Mouse (Mus musculus) heart, adult 8-10 months (tissue): ENCODE data around the gene Il17rd. TPM values are rescaled to one million over a fixed set of nuclear protein-coding genes. Genes with fewer than 3 reads are reported as not detected.
A peak's percentile ranks its signal among the peaks of the same experiment; 100 is the strongest.

Source experiments
- DNase-seq: peaks from one replicate; pipeline ENCODE4 v3.0.0; 2022; ENCODE audit warnings: low spot score
- total RNA-seq, 4 experiments: library from RNA; stranded (reverse); gene quantifications; 2 replicates each; pipeline ENCODE4 v1.2.4; 2022

The Il17rd gene
- total RNA-seq, 4 experiments from 2014 or later = 3.1 to 4.4 (median 3.5) TPM

- DNase-seq = peak; percentile 69
These were observed 5.7 kb downstream of the Il17rd start for GRCm38 (mm10) chr14:27044221-27044966.

- peak; percentile 40 for DNase-seq
These were observed 6.2 kb downstream of the Il17rd start for GRCm38 (mm10) chr14:27044967-27045361.

- DNase-seq = no peak
These were observed 9.7 kb downstream of the Il17rd start for GRCm38 (mm10) chr14:27048231-27048956.

GRCm38 (mm10) chr14:27050043-27050442 lies 11.3 kb downstream of the Il17rd start:
- DNase-seq = no peak

GRCm38 (mm10) chr14:27050560-27051510 lies 12.1 kb downstream of the Il17rd start:
- no peak for DNase-seq

- no peak for DNase-seq
These were observed 12.8 kb downstream of the Il17rd start for GRCm38 (mm10) chr14:27051511-27051895.

- no peak for DNase-seq
These were observed 19.9 kb downstream of the Il17rd start for GRCm38 (mm10) chr14:27058535-27059223.

GRCm38 (mm10) chr14:27059224-27059558 lies 20.4 kb downstream of the Il17rd start:
- DNase-seq = no peak

GRCm38 (mm10) chr14:27063338-27063737 lies 24.6 kb downstream of the Il17rd start:
- DNase-seq = no peak

- peak; percentile 35 for DNase-seq
These were observed 27.6 kb downstream of the Il17rd start for GRCm38 (mm10) chr14:27066171-27066929.

- no peak for DNase-seq
These were observed 29.1 kb downstream of the Il17rd start for GRCm38 (mm10) chr14:27067866-27068271.

GRCm38 (mm10) chr14:27069434-27070097 lies 30.8 kb downstream of the Il17rd start:
- DNase-seq = no peak

- no peak for DNase-seq
These were observed 31.4 kb downstream of the Il17rd start for GRCm38 (mm10) chr14:27070128-27070527.

- no peak for DNase-seq
These were observed 32.0 kb downstream of the Il17rd start for GRCm38 (mm10) chr14:27070758-27071157.

- DNase-seq = no peak
These were observed 33.2 kb downstream of the Il17rd start for GRCm38 (mm10) chr14:27071985-27072384.

GRCm38 (mm10) chr14:27075084-27075483 lies 36.3 kb downstream of the Il17rd start:
- no peak for DNase-seq

- DNase-seq = no peak
These were observed 37.3 kb downstream of the Il17rd start for GRCm38 (mm10) chr14:27075909-27076521.

GRCm38 (mm10) chr14:27076522-27076920 lies 37.8 kb downstream of the Il17rd start:
- no peak for DNase-seq

GRCm38 (mm10) chr14:27081536-27082275 lies 43.0 kb downstream of the Il17rd start:
- DNase-seq = no peak
